Mouse (Mus musculus) heart, embryonic 10.5 days (tissue): ENCODE data around the gene Pla2g2d. TPM values are rescaled to one million over a fixed set of nuclear protein-coding genes. Genes with fewer than 3 reads are reported as not detected.
"Not testable (repeated sequence)": the region's sequence is repeated elsewhere in the genome, so short reads cannot be mapped to it uniquely, and the experiment has no call there.

Experiments
- DNase-seq: peaks from one replicate; pipeline ENCODE4 v3.0.0-alpha.2; 2017; ENCODE audit warnings: low spot score
- H3K27ac ChIP-seq: fragments of 300-500 bp; sonication (generic); 2 replicates; pipeline ENCODE4 v1.5.1; 2016; ENCODE audit warnings: mild to moderate bottlenecking
- H3K27me3 ChIP-seq: fragments of 300-500 bp; sonication (generic); 2 replicates; pipeline ENCODE4 v1.6.1; 2016; ENCODE audit warnings: mild to moderate bottlenecking; ENCODE audit not compliant: poor library complexity, insufficient read depth, severe bottlenecking
- H3K36me3 ChIP-seq: fragments of 300-500 bp; sonication (generic); 2 replicates; pipeline ENCODE4 v1.6.1; 2016; ENCODE audit warnings: mild to moderate bottlenecking, moderate library complexity
- H3K4me1 ChIP-seq: fragments of 300-500 bp; sonication (generic); 2 replicates; pipeline ENCODE4 v1.6.1; 2016; ENCODE audit warnings: mild to moderate bottlenecking
- H3K4me3 ChIP-seq: fragments of 300-500 bp; sonication (generic); 2 replicates; pipeline ENCODE4 v1.5.1; 2016; ENCODE audit warnings: mild to moderate bottlenecking, moderate library complexity
- H3K9me3 ChIP-seq: fragments of 300-500 bp; sonication (generic); 2 replicates; pipeline ENCODE4 v1.6.1; 2016; ENCODE audit warnings: mild to moderate bottlenecking, moderate library complexity
- WGBS: fragments of 180-500 bp; shearing (Covaris S2); methylation state at CpG from one replicate; pipeline ENCODE4 v1.1.7; 2016; 5-methylcytosine and 5-hydroxymethylcytosine counted together
- polyA plus RNA-seq: library from polyadenylated mRNA; unstranded; fragments of >200 nt; fragmentation: Nextera tagmentation; extraction: Ambion mirVana; gene quantifications from 2 replicates; pipeline ENCODE4 v1.2.1, GENCODE M21; 2016

Gene Pla2g2d
- polyA plus RNA-seq, 1 experiment from 2014 or later: 0.19 TPM

- Histone ChIP-seq H3K4me1 (peaks cover 18% of the 10 kb centered on the region), H3K27ac (no peak overlapping the region), H3K9me3 (no peaks in the 10 kb centered on the region), H3K27me3 (peaks cover 34% of the 10 kb centered on the region), H3K4me3 (no peak overlapping the region), H3K36me3 (no peaks in the 10 kb centered on the region)
- 77% methylated on average over 9 of the region's 9 CpGs for WGBS
- no peak for DNase-seq
Measured at GRCm38 (mm10) chr4:138816166-138816565, 40.6 kb downstream of the Pla2g2d start.

GRCm38 (mm10) chr4:138817736-138818135, 42.2 kb downstream of the Pla2g2d start:
- H3K27ac ChIP-seq: no peak overlapping the region
- 66% methylated on average over 6 of the region's 6 CpGs for whole genome bisulfite sequencing
- H3K4me3 ChIP-seq: no peak overlapping the region
- peaks cover 18% of the 10 kb centered on the region for H3K4me1 ChIP-seq
- no peaks in the 10 kb centered on the region for H3K9me3 ChIP-seq
- DNase-seq: no peak
- H3K36me3 ChIP-seq: no peaks in the 10 kb centered on the region
- peaks cover 19% of the 10 kb centered on the region for H3K27me3 ChIP-seq

- no peaks in the 10 kb centered on the region for H3K36me3 ChIP-seq
- H3K27ac ChIP-seq: peak overlapping the region; percentile 52
- no peak for DNase-seq
- WGBS: 31% methylated on average over 8 of the region's 8 CpGs
- peak overlapping the region; percentile 10; the same call in 1 of the 2 replicates for H3K4me3 ChIP-seq
- peaks cover 18% of the 10 kb centered on the region for H3K4me1 ChIP-seq
- peaks cover 9% of the 10 kb centered on the region; the same call in 1 of the 2 replicates for H3K27me3 ChIP-seq
- H3K9me3 ChIP-seq: no peaks in the 10 kb centered on the region
Measured at GRCm38 (mm10) chr4:138819101-138819500, 43.6 kb downstream of the Pla2g2d start.

GRCm38 (mm10) chr4:138821036-138821435, 45.5 kb downstream of the Pla2g2d start:
- no peaks in the 10 kb centered on the region for H3K36me3 ChIP-seq

GRCm38 (mm10) chr4:138824161-138824560, 48.6 kb downstream of the Pla2g2d start:
- H3K27ac ChIP-seq, H3K36me3 ChIP-seq, H3K9me3 ChIP-seq, DNase-seq, H3K4me3 ChIP-seq: not testable (repeated sequence)
- H3K27me3 ChIP-seq: peaks cover 26% of the 10 kb centered on the region
- 82% methylated on average over 2 of the region's 2 CpGs for whole genome bisulfite sequencing
- H3K4me1 ChIP-seq: peaks cover 19% of the 10 kb centered on the region

More at GRCm38 (mm10) chr4:138821036-138821435, 45.5 kb downstream of the Pla2g2d start:
- WGBS: 75% methylated on average over 2 of the region's 2 CpGs
- Histone ChIP-seq H3K4me1 (peaks cover 21% of the 10 kb centered on the region), H3K27ac (no peak overlapping the region), H3K9me3 (no peaks in the 10 kb centered on the region), H3K4me3 (no peak overlapping the region), H3K27me3 (peaks cover 5% of the 10 kb centered on the region; the same call in 1 of the 2 replicates)
- no peak for DNase-seq

GRCm38 (mm10) chr4:138824660-138825059, 49.1 kb downstream of the Pla2g2d start:
- 80% methylated on average over 2 of the region's 2 CpGs for WGBS
- H3K9me3 ChIP-seq: no peaks in the 10 kb centered on the region
- no peaks in the 10 kb centered on the region for H3K36me3 ChIP-seq
- H3K27ac ChIP-seq: no peak overlapping the region
- DNase-seq: no peak
- H3K4me1 ChIP-seq: peaks cover 14% of the 10 kb centered on the region
- H3K27me3 ChIP-seq: peaks cover 28% of the 10 kb centered on the region
- H3K4me3 ChIP-seq: no peak overlapping the region

GRCm38 (mm10) chr4:138825751-138826567, 50.4 kb downstream of the Pla2g2d start:
- H3K4me3 ChIP-seq: no peak overlapping the region
- H3K36me3 ChIP-seq: no peaks in the 10 kb centered on the region
- DNase-seq: no peak
- 35% methylated on average over 18 of the region's 18 CpGs for WGBS
- H3K4me1 ChIP-seq: peaks cover 13% of the 10 kb centered on the region
- H3K27ac ChIP-seq: no peak overlapping the region
- peaks cover 25% of the 10 kb centered on the region; the same call in 1 of the 2 replicates for H3K27me3 ChIP-seq
- H3K9me3 ChIP-seq: no peaks in the 10 kb centered on the region

GRCm38 (mm10) chr4:138827147-138827546, 51.6 kb downstream of the Pla2g2d start:
- Histone ChIP-seq H3K4me3 (no peak overlapping the region), H3K9me3 (no peaks in the 10 kb centered on the region), H3K4me1 (peaks cover 13% of the 10 kb centered on the region), H3K36me3 (no peaks in the 10 kb centered on the region), H3K27ac (no peak overlapping the region), H3K27me3 (peaks cover 25% of the 10 kb centered on the region)
- DNase-seq: no peak
- WGBS: 48% methylated on average over 11 of the region's 11 CpGs

Other genes starting within 250 kb of the Pla2g2d start
- gene Vwa5b1, start 139.9 kb upstream of the Pla2g2d start, polyA plus RNA-seq: 0.01 and 0.14 TPM in 2 replicates
- 0.31 and 0.49 TPM in 2 replicates for gene Pla2g2c, start 50.9 kb upstream of the Pla2g2d start, polyA plus RNA-seq
- 1.0 and 1.3 TPM in 2 replicates for gene Ubxn10, start 38.6 kb upstream of the Pla2g2d start, polyA plus RNA-seq
- 0.20 TPM in 1 of 2 replicates, not detected in the other for gene Pla2g2f, start 18.1 kb upstream of the Pla2g2d start, polyA plus RNA-seq
- 0.91 and 2.1 TPM in 2 replicates for gene Pla2g5, start 87.7 kb downstream of the Pla2g2d start, polyA plus RNA-seq
- gene Gm13030, start 98.2 kb downstream of the Pla2g2d start, polyA plus RNA-seq: not detected in 2 replicates
- not detected in 2 replicates for gene Pla2g2e, start 102.2 kb downstream of the Pla2g2d start, polyA plus RNA-seq
- 3.1 and 5.2 TPM in 2 replicates for gene Otud3, start 138.2 kb downstream of the Pla2g2d start, polyA plus RNA-seq
- 0.14 TPM in 1 of 2 replicates, not detected in the other for gene Rnf186, start 191.4 kb downstream of the Pla2g2d start, polyA plus RNA-seq
- gene Tmco4, start 197.2 kb downstream of the Pla2g2d start, polyA plus RNA-seq: 3.4 and 4.2 TPM in 2 replicates